Mouse (Mus musculus): Measurements from ENCODE around the gene Gm5127. TPM values are rescaled to one million over a fixed set of nuclear protein-coding genes. Genes with fewer than 3 reads are reported as not detected.

The Gm5127 gene
- total RNA-seq, 2 experiments from 2014 or later, result not detected

Small RNA genes lying within 50 kb of the gene (microRNA-seq; reads per million reads assigned to microRNA genes)
- 0 reads per million in 2 experiments for gene Gm22102

Other genes with a start within 250 kb of the Gm5127 start
- gene Fndc3c1, start 97.8 kb upstream of the Gm5127 start, total RNA-seq (2021), result not detected
- under 1 TPM; 0.42 to 0.66 TPM for gene Cysltr1, start 20.5 kb downstream of the Gm5127 start, total RNA-seq (2021)

Data from layer of hippocampus, postnatal 10 days (tissue).